ENCODE assay signal across 12 mouse cellular contexts in the genomic region with DNA sequence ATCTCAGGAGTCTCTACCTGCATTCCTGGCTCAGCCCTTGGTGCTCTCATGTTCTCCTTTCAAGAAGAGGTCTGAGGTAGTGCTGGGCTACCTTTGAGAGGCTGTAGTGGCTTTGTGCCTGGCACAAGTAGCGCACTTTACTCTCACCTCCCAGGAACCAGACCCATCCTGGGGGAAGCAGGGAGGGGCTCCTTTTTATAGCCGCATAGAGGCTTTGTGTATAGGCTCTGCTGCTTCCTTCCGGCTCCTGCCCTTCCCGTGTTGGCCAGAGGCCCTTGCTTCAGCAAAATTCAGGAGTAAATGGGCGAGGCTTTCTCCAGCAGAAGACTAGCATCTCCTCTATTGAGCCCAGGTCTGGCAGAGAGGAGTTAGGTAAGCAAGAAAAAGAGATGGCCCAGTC. TPM values are rescaled to one million over a fixed set of nuclear protein-coding genes. Genes with fewer than 3 reads are reported as not detected.
A peak's percentile ranks its signal among the peaks of the same experiment; 100 is the strongest.
DNase-seq lines count a peak whose midpoint lies in the region; ATAC-seq and TF ChIP-seq lines count a peak whose summit lies in the region.
"Had no signal": no experiment of that assay in that cellular context is flagged by ENCODE, and none has a peak within 500 bp of the region (broad histone marks: within the 10 kb centered on the region; RNA-seq: fewer than 3 reads in every experiment).

No protein-coding gene starts in this region.

- ATAC-seq in heart, embryonic 16.5 days (replicated peaks; ENCODE audit: extremely low read depth, insufficient read depth, low FRiP score) = no peak
- peak; percentile 74 for ATAC-seq in lung, postnatal 0 days
- ATAC-seq: liver, embryonic 12.5 days had no signal

- 46% methylated on average over 5 of the region's 5 CpGs for WGBS in heart, embryonic 16.5 days
- WGBS in lung, postnatal 0 days = 30% methylated on average over 5 of the region's 5 CpGs

- TF ChIP-seq EP300 in lung, postnatal 0 days (IDR thresholded peaks at IDR 0.05) = peak; percentile 80; the same call in 1 of the 2 replicates

- no peak for TF ChIP-seq CTCF in layer of hippocampus, adult 2 months (conservative IDR thresholded peaks at IDR 0.05)
- TF ChIP-seq CTCF in lung, postnatal 0 days (IDR thresholded peaks at IDR 0.05) = no peak

- peaks cover 5% of the 10 kb centered on the region for H3K36me3 ChIP-seq in heart, embryonic 16.5 days (ENCODE audit: control insufficient read depth, insufficient read depth)
- H3K36me3 ChIP-seq in lung, postnatal 0 days (ENCODE audit: insufficient read depth, low read length) = no peaks in the 10 kb centered on the region
- H3K36me3 ChIP-seq: liver, embryonic 12.5 days had no signal

- peak overlapping the region; percentile 19; the same call in 1 of the 2 replicates for H3K9ac ChIP-seq in heart, embryonic 16.5 days (ENCODE audit: low read length)
- H3K9ac ChIP-seq in lung, postnatal 0 days (replicated peaks; ENCODE audit: low read depth) = no peak overlapping the region
- H3K9ac ChIP-seq: hindbrain, embryonic 14.5 days; liver, embryonic 12.5 days had no signal

- peak overlapping the region; percentile 5; the same call in 1 of the 2 replicates for H3K4me2 ChIP-seq in heart, embryonic 16.5 days (ENCODE audit: low read depth, low read length)
- H3K4me2 ChIP-seq in lung, postnatal 0 days (replicated peaks; ENCODE audit: low read depth, low read length) = no peak overlapping the region
- H3K4me2 ChIP-seq: hindbrain, embryonic 14.5 days; liver, embryonic 12.5 days had no signal

- no peak overlapping the region for H3K4me3 ChIP-seq in layer of hippocampus, adult 2 months
- no peak overlapping the region for H3K4me3 ChIP-seq in heart, embryonic 16.5 days (ENCODE audit: low read length)
- no peak overlapping the region for H3K4me3 ChIP-seq in lung, postnatal 0 days (ENCODE audit: low read depth, low read length)
- H3K4me3 ChIP-seq: liver, embryonic 12.5 days had no signal

- no peaks in the 10 kb centered on the region for H3K9me3 ChIP-seq in heart, embryonic 16.5 days (replicated peaks; ENCODE audit: control insufficient read depth, low read length)
- no peaks in the 10 kb centered on the region for H3K9me3 ChIP-seq in lung, postnatal 0 days (ENCODE audit: low read length)
- H3K9me3 ChIP-seq: liver, embryonic 12.5 days had no signal

- H3K27me3 ChIP-seq in heart, embryonic 16.5 days (ENCODE audit: control insufficient read depth, insufficient read depth, low read length) = no peaks in the 10 kb centered on the region
- H3K27me3 ChIP-seq in lung, postnatal 0 days (replicated peaks; ENCODE audit: insufficient read depth, low read length) = no peaks in the 10 kb centered on the region
- H3K27me3 ChIP-seq: liver, embryonic 12.5 days had no signal

- peak; percentile 28 for DNase-seq in cerebellum, adult 9-11 months
- no peak for DNase-seq in cerebellum, adult 18-20 months
- no peak for DNase-seq in layer of hippocampus, adult 2 months (ENCODE audit: low spot score in 2 of 2)
- DNase-seq in layer of hippocampus, adult 9-10 months (ENCODE audit: low spot score) = no peak
- DNase-seq in lung, postnatal 0 days (ENCODE audit: low spot score) = peak; percentile 76
- no peak for DNase-seq in adipocyte (ENCODE audit: low spot score)
- no peak for DNase-seq in left cerebral cortex, adult 9 months (ENCODE audit: low spot score in 2 of 2)
- DNase-seq: adrenal gland, postnatal 14 days; cerebellum, adult 9-10 months had no signal

- peaks cover 71% of the 10 kb centered on the region for H3K4me1 ChIP-seq in heart, embryonic 16.5 days (ENCODE audit: control insufficient read depth, insufficient read depth, low read length)
- peaks cover 65% of the 10 kb centered on the region for H3K4me1 ChIP-seq in lung, postnatal 0 days (ENCODE audit: insufficient read depth, low read depth, low read length)

- H3K27ac ChIP-seq in layer of hippocampus, adult 2 months = peak overlapping the region; percentile 70; the same call in 1 of the 2 replicates
- H3K27ac ChIP-seq in heart, embryonic 16.5 days (ENCODE audit: low read length) = peak overlapping the region; percentile 35
- peak overlapping the region; percentile 69 for H3K27ac ChIP-seq in lung, postnatal 0 days (ENCODE audit: low read length)
- H3K27ac ChIP-seq: hindbrain, embryonic 14.5 days; liver, embryonic 12.5 days had no signal

RNA-seq across cellular contexts. Expression of gene Plcg1, which starts 7.3 kb away (rescaled TPM):
- 100 to 1,000 TPM; 103 to 108 TPM for total RNA-seq in layer of hippocampus, adult 2 months (2021)
- 26.4 and 32.0 TPM in 2 replicates for polyA plus RNA-seq in heart, embryonic 16.5 days (2015; fragmentation: Nextera tagmentation; extraction: Ambion mirVana)
- 34.8 and 36.4 TPM in 2 replicates for polyA plus RNA-seq in lung, postnatal 0 days (2015; fragmentation: Nextera tagmentation; extraction: Ambion mirVana)

Comparison
In these comparisons a context has a peak if more than half of its experiments do, and no peak if none do; other contexts are left out.
1. DNase-seq: peak in cerebellum, adult 9-11 months (single experiment) and lung, postnatal 0 days (single experiment); none in cerebellum, adult 18-20 months (0 of 2), layer of hippocampus, adult 2 months (0 of 2), layer of hippocampus, adult 9-10 months (single experiment), adipocyte (single experiment) and left cerebral cortex, adult 9 months (0 of 2).
2. Peak in every context shown above with its lines, with median percentiles within 50 percentile points of each other: H3K27ac ChIP-seq.